Mouse (Mus musculus) adrenal gland, postnatal 10 days (tissue): ENCODE measurements around the gene Gpr108. TPM values are rescaled to one million over a fixed set of nuclear protein-coding genes. Genes with fewer than 3 reads are reported as not detected.

Source experiments
- DNase-seq: peaks from one replicate; pipeline ENCODE4 v3.0.0; 2021; ENCODE audit warnings: mixed read lengths
- total RNA-seq, 2 experiments: library from RNA; stranded (reverse); gene quantifications; 2 replicates each; pipeline ENCODE4 v1.2.3; 2021

The Gpr108 gene
- total RNA-seq, 2 experiments from 2014 or later = 51.1 to 56.2 TPM

GRCm38 (mm10) chr17:57273846-57274245 is 25.6 kb upstream of the Gpr108 start:
- DNase-seq = no peak

- no peak for DNase-seq
Measured at GRCm38 (mm10) chr17:57271301-57271700, 23.1 kb upstream of the Gpr108 start.

- DNase-seq = peak; percentile 40
Measured at GRCm38 (mm10) chr17:57267556-57268126, 19.4 kb upstream of the Gpr108 start.

- peak; percentile 90 for DNase-seq
Measured at GRCm38 (mm10) chr17:57264972-57265945, 17.0 kb upstream of the Gpr108 start.

- DNase-seq = no peak
Measured at GRCm38 (mm10) chr17:57264164-57264563, 15.9 kb upstream of the Gpr108 start.

GRCm38 (mm10) chr17:57262901-57263550 is 14.8 kb upstream of the Gpr108 start:
- DNase-seq = no peak

- no peak for DNase-seq
Measured at GRCm38 (mm10) chr17:57261796-57262195, 13.6 kb upstream of the Gpr108 start.

- DNase-seq = no peak
Measured at GRCm38 (mm10) chr17:57261286-57261685, 13.0 kb upstream of the Gpr108 start.

GRCm38 (mm10) chr17:57260351-57260750 is 12.1 kb upstream of the Gpr108 start:
- no peak for DNase-seq

GRCm38 (mm10) chr17:57259742-57260141 is 11.5 kb upstream of the Gpr108 start:
- no peak for DNase-seq

- DNase-seq = no peak
Measured at GRCm38 (mm10) chr17:57258191-57258590, 9.9 kb upstream of the Gpr108 start.

GRCm38 (mm10) chr17:57256921-57257485 is 8.8 kb upstream of the Gpr108 start:
- DNase-seq = no peak

GRCm38 (mm10) chr17:57255354-57255753 is 7.1 kb upstream of the Gpr108 start:
- no peak for DNase-seq

- no peak for DNase-seq
Measured at GRCm38 (mm10) chr17:57253306-57253705, 5.1 kb upstream of the Gpr108 start.

- no peak for DNase-seq
Measured at GRCm38 (mm10) chr17:57251431-57251830, 3.2 kb upstream of the Gpr108 start.

- DNase-seq = peak; percentile 68
Measured at GRCm38 (mm10) chr17:57250461-57251160, 2.4 kb upstream of the Gpr108 start.

- DNase-seq = peak; percentile 100
Measured at GRCm38 (mm10) chr17:57249186-57250181, 1.2 kb upstream of the Gpr108 start, which contains the start of gene Trip10. TSS of gene Trip10 (plus strand) at chr17:57249455.

- DNase-seq = peak; percentile 34
Measured at GRCm38 (mm10) chr17:57248771-57249170, 525 bp upstream of the Gpr108 start.

GRCm38 (mm10) chr17:57247393-57248200 is 649 bp downstream of the Gpr108 start:
- peak; percentile 93 for DNase-seq
